Mouse (Mus musculus): ENCODE data around the gene Primpol.
"Not testable (repeated sequence)": the region's sequence is repeated elsewhere in the genome, so short reads cannot be mapped to it uniquely, and the experiment has no call there.

Gene Primpol

DNA sequence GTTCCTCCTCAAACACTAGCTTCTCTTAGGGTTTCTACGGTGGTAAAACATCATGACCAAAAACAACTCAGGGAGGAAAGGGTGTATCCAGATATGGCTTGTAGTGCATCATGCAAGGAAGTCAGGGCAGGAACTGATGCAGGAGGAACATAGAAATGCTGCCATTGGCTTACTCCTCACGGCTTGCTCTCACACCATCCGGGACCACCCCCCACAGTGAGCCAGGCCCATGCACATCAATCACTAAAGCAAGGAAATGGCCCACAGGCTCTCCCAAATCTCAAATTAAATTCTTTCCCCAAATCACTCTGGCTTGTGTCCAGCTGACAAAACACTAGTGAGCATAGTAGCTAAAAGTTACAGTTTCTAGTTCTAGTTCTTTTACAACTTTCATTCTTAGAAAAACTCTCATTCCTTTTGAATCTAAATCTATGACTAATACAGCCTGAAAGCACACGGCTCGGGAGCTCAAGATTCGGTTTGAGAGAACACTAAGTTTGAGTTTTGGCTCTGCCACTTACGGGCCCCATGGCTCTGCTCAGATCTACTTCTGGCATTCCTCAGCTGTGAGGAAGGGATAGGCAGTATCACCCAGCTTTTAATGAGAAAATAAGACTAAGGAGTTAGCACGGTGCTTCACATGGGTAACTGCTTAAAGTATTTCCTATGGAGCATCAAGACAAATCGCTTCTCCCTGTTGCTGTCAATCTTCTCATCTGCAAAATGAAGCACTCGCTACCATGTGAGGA is 15.9 kb downstream of the Primpol start:
- DNase-seq: no peak

GRCm38 (mm10) chr8:46599314-46599904 is 17.6 kb downstream of the Primpol start:
- DNase-seq: no peak

- DNase-seq: no peak
These were observed 18.3 kb downstream of the Primpol start for GRCm38 (mm10) chr8:46598753-46599152.

GRCm38 (mm10) chr8:46598114-46598513 is 18.9 kb downstream of the Primpol start:
- no peak for DNase-seq

DNA sequence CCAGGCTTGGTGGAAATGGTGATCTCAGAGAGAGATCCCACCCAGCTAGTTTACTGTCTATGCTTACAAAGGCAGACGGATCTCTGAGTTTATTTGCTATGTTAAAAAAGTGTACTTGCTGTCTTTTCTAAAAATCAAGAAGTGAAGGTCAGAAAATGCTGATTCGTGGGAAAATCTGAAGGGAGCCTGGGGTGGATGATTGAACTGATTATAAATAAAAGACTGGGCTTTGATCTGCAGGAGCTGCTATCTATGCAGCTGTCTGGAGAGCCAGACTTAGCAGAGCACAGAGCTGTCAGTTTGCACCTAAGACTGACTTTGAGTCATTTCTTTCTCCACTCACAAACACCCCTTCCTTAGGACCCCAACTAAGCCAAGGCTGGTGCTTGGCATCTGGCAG is 19.6 kb downstream of the Primpol start:
- DNase-seq: no peak

- DNase-seq: no peak
These were observed 20.5 kb downstream of the Primpol start for GRCm38 (mm10) chr8:46596530-46596929.

DNA sequence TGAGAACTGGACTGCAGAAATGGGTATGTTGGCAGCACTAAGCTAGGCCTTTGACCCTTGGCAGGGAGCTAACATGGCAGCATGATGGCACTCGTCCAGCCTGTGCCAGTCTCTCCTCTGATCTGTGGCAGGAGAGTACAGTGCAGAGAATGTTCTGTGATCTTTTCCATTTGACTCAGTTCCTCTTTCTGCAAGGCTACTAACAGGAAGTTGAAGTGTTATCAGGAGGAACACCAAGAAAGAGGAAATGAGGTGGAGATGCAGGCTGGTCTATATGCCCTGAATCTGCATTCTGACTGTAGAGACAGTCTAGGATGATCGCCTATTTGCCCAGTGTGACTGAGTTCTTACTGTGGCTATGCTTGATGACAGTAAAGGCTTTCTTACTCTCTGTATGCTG is 21.4 kb downstream of the Primpol start:
- no peak for DNase-seq

GRCm38 (mm10) chr8:46593772-46594171 is 23.2 kb downstream of the Primpol start:
- no peak for DNase-seq

DNA sequence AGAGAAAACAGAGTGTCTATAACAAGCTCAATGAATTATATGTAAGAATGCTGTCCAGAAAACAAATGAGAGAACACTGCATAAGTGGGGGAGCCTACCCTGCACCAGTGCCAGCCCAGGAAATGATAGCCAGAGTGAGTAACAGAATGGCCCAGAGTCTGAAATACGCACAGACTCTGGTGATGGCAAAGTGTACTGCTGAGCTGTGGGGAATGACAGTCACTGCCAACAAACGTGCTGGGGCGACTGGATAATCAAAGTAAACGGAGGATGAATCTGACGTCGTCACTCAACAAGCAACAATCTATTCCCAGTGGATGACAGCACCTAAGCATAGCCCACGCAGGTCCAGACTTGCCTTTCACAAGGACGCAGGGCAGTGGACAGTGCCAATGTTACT is 23.9 kb downstream of the Primpol start:
- DNase-seq: no peak

DNA sequence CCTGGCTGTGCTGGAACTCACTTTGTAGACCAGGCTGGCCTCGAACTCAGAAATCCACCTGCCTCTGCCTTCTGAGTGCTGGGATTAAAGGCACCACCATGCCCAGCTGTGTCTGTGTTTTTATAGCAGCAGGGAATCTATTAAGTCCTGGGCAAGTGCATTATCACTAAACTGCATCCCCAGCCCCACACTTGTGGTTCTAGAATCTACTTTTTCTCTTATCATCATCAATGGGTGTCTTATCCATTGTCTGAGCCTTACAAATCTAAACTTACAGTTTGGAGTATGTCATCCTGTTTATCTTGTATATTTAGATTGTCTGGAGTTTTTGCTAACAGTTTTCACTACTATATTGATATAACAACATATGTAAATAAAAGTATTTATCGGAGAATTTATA is 28.3 kb downstream of the Primpol start:
- no peak for DNase-seq

DNA sequence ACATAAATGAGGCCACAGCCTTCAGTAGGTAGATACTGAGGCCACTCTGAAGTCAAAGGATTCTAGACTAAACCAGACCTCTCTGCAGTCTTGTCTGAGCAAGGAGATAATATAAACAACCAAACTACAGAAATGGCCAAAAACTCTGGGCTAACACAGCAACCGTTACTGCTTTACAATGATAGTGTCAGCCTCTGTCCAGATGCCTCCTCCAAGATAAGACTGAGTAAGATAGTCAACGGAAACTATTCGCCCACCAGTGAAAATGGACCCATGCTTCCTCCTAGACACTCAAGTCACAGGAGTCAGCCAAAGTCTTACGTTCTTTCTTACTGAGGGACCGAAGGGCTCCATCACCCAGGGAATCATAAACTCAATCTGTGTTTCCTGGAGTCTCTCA is 29.1 kb downstream of the Primpol start:
- no peak for DNase-seq

DNA sequence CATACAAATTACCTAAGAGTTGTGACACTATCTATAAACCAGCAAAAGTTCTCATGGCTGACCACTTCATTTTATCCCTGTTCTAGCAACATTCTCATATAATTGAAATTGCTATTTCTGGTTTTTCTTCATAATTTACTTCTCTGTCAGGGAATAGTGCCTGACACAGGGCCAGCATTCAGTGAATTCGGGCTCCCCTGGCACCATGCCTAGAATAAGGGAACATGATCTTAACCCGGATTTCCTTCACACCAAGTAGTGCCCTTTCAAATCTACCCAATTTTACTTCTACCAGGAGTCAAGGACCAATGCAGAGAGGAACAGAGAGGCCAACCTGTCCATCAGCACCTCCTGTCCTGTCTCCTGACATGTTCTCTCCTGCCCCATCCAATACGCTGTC is 31.4 kb downstream of the Primpol start:
- no peak for DNase-seq

DNA sequence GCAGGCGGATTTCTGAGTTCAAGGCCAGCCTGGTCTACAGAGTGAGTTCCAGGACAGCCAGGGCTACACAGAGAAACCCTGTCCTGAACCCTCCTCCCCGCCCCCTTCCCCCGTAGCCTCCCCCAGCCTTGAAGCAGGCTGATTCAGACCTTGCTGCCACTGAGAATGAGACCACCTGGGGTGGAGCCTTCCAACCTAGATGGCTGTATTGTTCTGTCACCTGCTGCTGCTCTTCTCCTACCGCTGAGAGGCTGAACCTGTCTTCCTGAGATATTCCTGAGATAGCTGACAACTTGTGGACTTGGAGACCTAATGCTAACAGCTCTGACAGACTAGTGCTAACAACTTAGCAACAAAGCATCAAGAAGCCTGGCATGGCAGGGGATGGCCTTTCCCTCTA is 32.7 kb downstream of the Primpol start:
- DNase-seq: not testable (repeated sequence)

GRCm38 (mm10) chr8:46578794-46579193 is 38.2 kb downstream of the Primpol start:
- DNase-seq: no peak

DNA sequence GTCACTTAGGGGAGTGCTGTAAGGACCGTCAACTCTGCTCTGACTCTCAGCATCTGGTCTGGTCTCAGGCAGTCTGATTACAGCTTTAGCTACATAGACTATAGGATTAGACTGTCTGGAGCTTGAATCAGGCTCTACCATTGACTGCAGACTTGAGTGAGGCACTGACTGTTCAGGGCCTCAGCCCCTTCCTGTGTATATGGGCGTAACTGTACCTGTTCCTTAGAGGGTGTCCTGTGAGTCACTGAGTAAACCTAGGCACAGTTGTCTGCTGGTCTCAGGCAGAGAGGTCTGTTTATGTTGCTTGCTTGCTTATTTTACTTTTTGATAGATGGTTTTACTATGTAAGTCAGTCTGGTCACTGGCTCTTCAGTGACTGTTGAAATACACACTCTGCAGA is 43.0 kb downstream of the Primpol start:
- DNase-seq: no peak

- DNase-seq: no peak
These were observed 43.6 kb downstream of the Primpol start for GRCm38 (mm10) chr8:46573446-46573845.

DNA sequence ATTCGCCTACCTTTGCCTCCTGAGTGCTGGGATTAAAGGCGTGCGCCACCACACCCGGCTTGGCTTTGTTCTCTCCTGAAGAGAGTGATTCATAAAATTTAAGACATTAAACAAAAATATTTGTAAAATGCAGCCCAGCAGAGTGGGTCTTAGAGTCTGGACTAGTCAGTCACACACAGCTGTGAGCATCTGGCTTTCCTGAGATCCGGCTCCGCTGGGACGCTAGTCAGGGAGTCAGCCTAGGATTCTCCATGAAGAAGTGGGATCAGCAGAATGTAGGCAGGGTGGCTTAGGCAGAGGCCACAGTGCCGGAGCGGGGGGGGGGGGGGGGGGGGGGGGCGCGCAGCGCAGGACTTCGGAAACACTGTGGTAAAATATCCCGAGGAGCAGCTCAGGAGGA is 46.3 kb downstream of the Primpol start:
- peak in 1 of 2 experiments; percentile 39 for DNase-seq

- peak; percentile 65 to 77 for DNase-seq
These were observed 47.2 kb downstream of the Primpol start for GRCm38 (mm10) chr8:46569659-46570441.

GRCm38 (mm10) chr8:46568942-46569341 is 48.1 kb downstream of the Primpol start:
- no peak for DNase-seq

GRCm38 (mm10) chr8:46567946-46568345 is 49.1 kb downstream of the Primpol start:
- peak; percentile 60 to 80 for DNase-seq

GRCm38 (mm10) chr8:46566914-46567529 is 50.0 kb downstream of the Primpol start:
- no peak for DNase-seq

- DNase-seq: peak in 1 of 2 experiments; percentile 31
These were observed 54.7 kb downstream of the Primpol start for GRCm38 (mm10) chr8:46562333-46562732.

DNA sequence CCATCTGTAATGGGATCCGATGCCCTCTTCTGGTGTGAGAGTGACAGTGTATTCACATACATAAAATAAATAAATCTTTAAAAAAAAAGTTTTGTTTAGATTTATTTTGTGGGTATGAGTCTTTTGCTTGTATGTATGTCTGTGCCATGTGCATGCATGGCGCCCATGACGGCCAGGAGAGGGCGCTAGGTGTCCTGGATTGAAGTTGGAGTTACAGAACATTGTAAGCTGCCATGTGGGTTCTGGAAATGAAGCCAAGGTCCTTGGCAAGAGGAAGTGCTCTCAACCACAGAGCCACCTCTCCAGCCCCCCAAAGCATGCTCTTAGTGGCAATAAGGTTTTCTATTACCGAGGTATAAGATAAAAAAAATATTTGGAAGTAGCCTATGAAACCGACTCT is 57.6 kb downstream of the Primpol start:
- DNase-seq: peak; percentile 65 to 66

GRCm38 (mm10) chr8:46552441-46552765 is 64.6 kb downstream of the Primpol start:
- DNase-seq: peak in 1 of 2 experiments; percentile 16

Data from lung, postnatal 4 days (tissue).